Mouse (Mus musculus): ENCODE data around the gene Wiz. TPM values are rescaled to one million over a fixed set of nuclear protein-coding genes. Genes with fewer than 3 reads are reported as not detected.

Gene Wiz
- polyA plus RNA-seq, 1 experiment: 102 TPM

DNA sequence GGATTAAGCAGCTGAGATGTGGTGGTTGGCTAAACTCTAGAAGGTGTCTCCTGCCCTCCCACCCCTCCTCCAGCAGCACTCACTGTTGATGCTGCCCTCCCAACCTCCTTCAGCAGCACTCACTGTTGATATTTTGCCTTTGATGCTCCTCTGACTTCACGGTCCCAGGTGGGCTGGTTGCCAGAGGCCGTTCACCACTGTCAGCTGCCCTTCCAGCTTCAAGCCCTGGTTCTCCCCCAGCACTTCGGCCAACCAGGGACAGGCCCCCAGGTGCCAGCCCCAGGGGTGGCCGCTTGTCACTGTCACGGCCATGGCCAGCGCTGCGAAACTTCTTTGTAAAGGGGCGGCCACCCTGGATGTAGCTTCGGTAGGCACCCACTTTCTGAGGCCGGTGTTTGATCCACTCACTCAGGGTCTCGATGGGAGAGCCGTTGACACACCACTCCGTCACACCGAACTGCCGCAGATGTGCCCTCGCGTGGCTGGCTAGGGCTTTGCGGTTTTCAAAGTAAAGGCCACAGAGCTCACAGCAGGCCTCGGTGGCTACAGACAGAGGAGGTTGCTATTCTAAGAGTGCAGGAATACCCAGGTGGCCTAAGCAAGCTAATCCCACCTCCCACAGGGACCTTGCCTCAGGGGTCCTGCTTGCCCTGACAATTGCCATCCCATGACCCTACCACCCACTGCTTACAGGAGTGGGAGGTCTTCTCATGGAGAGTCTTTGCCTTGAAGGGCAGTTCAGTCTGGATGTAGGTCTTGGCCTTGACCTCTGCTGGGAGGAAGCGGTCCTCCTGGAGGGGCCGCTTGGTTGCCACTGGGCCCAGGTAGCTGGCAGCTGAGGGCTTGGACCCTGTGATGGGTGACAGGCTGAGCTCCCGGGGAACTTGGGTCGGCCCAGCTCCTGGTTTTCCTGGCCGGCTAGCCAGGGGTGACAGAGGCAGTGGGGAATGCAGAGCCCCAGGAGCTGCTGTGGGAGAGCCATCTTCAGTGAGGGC lies 32.2 kb downstream of the Wiz start:
- no peak for DNase-seq (ENCODE audit: low read depth)
- no peak for TF ChIP-seq CTCF (IDR thresholded peaks at IDR 0.05; ENCODE audit: borderline replicate concordance, extremely low read depth, insufficient read depth, insufficient read length)

DNA sequence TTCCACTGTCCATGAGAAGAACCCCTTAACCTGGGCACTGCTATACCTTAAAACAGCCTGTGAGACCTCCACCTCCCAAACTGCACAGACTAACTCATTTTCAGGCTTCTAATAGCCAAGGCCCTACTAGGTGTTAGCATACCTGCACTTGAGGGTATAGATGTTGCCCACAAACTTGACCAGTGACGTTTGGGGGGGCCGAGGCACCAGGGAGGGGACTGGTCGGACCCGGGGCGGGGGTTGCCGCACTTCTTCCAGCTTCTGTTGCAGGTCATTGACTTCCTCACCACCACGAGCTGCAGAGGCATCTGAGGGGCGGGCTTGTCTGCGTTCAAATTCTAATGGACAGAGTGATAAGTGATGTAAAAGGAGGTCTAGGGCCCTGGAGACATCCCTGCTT lies 33.0 kb downstream of the Wiz start:
- TF ChIP-seq POLR2A (IDR thresholded peaks at IDR 0.05; ENCODE audit: borderline replicate concordance, extremely low read depth, insufficient read depth, insufficient read length, poor library complexity, severe bottlenecking) (no peak), CTCF (IDR thresholded peaks at IDR 0.05; ENCODE audit: borderline replicate concordance, extremely low read depth, insufficient read depth, insufficient read length) (no peak)
- DNase-seq (ENCODE audit: low read depth): no peak

GRCm38 (mm10) chr17:32355031-32355430 lies 34.2 kb downstream of the Wiz start:
- TF ChIP-seq CTCF (IDR thresholded peaks at IDR 0.05; ENCODE audit: borderline replicate concordance, extremely low read depth, insufficient read depth, insufficient read length): no peak
- no peak for TF ChIP-seq POLR2A (IDR thresholded peaks at IDR 0.05; ENCODE audit: borderline replicate concordance, extremely low read depth, insufficient read depth, insufficient read length, poor library complexity, severe bottlenecking)
- no peak for DNase-seq (ENCODE audit: low read depth)

GRCm38 (mm10) chr17:32354211-32354610 lies 35.0 kb downstream of the Wiz start:
- TF ChIP-seq POLR2A (IDR thresholded peaks at IDR 0.05; ENCODE audit: borderline replicate concordance, extremely low read depth, insufficient read depth, insufficient read length, poor library complexity, severe bottlenecking) (no peak), CTCF (IDR thresholded peaks at IDR 0.05; ENCODE audit: borderline replicate concordance, extremely low read depth, insufficient read depth, insufficient read length) (no peak)
- DNase-seq (ENCODE audit: low read depth): peak; percentile 59

DNA sequence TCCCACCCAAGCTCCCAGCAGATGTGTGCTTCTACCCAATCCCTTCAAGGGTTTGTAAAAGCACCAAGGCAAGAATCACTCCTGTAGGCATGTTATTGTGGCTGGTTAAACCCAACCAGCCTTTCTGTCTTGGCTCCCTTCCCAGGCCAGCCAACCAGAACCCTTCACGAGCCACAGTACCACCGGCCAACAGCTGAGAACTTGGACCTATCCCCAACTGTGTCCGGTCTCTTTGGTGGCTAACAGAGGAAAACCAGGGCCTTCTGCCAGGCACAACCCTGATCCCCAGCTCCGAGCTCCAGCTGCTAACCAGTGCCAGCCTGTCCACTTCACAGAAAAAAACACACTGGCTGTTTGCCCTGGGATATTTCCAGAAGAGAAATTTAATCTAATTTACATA lies 35.5 kb downstream of the Wiz start:
- TF ChIP-seq POLR2A (IDR thresholded peaks at IDR 0.05; ENCODE audit: borderline replicate concordance, extremely low read depth, insufficient read depth, insufficient read length, poor library complexity, severe bottlenecking) (no peak), CTCF (IDR thresholded peaks at IDR 0.05; ENCODE audit: borderline replicate concordance, extremely low read depth, insufficient read depth, insufficient read length) (no peak)
- peak; percentile 88 for DNase-seq (ENCODE audit: low read depth)

GRCm38 (mm10) chr17:32351726-32352125 lies 37.5 kb downstream of the Wiz start:
- TF ChIP-seq POLR2A (IDR thresholded peaks at IDR 0.05; ENCODE audit: borderline replicate concordance, extremely low read depth, insufficient read depth, insufficient read length, poor library complexity, severe bottlenecking) (no peak), CTCF (IDR thresholded peaks at IDR 0.05; ENCODE audit: borderline replicate concordance, extremely low read depth, insufficient read depth, insufficient read length) (no peak)
- DNase-seq (ENCODE audit: low read depth): no peak

DNA sequence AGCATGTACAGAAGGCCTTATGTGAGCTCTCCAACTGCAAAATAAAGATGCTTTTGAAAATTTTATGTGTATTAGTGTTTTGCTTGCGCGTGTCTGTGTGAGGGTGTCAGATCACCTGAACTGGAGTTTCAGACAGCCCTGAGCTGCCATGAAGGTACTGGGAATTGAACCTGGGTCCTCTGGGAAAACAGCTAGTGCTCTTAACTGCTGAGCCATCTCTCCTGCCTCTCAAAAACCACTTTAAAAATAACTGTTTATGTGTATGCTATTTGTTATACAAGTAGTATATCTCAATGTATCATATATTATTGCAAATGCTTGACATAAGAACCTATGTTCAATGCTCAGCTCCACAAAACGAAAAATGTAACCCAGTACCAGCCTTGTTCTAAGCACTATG lies 38.0 kb downstream of the Wiz start:
- TF ChIP-seq POLR2A (IDR thresholded peaks at IDR 0.05; ENCODE audit: borderline replicate concordance, extremely low read depth, insufficient read depth, insufficient read length, poor library complexity, severe bottlenecking) (no peak), CTCF (IDR thresholded peaks at IDR 0.05; ENCODE audit: borderline replicate concordance, extremely low read depth, insufficient read depth, insufficient read length) (no peak)
- no peak for DNase-seq (ENCODE audit: low read depth)

GRCm38 (mm10) chr17:32350382-32350983 lies 38.8 kb downstream of the Wiz start, which contains the start of gene Akap8l:
Gene Akap8l (minus strand): TSS chr17:32350607.
- peak; percentile 79; the same call in 1 of the 2 replicates for TF ChIP-seq POLR2A (IDR thresholded peaks at IDR 0.05; ENCODE audit: borderline replicate concordance, extremely low read depth, insufficient read depth, insufficient read length, poor library complexity, severe bottlenecking)
- TF ChIP-seq CTCF (IDR thresholded peaks at IDR 0.05; ENCODE audit: borderline replicate concordance, extremely low read depth, insufficient read depth, insufficient read length): no peak
- DNase-seq (ENCODE audit: low read depth): peak; percentile 99

- TF ChIP-seq POLR2A (IDR thresholded peaks at IDR 0.05; ENCODE audit: borderline replicate concordance, extremely low read depth, insufficient read depth, insufficient read length, poor library complexity, severe bottlenecking) (no peak), CTCF (IDR thresholded peaks at IDR 0.05; ENCODE audit: borderline replicate concordance, extremely low read depth, insufficient read depth, insufficient read length) (no peak)
- DNase-seq (ENCODE audit: low read depth): no peak
Measured at GRCm38 (mm10) chr17:32349851-32350381, 39.3 kb downstream of the Wiz start.

- peak; percentile 73 for DNase-seq (ENCODE audit: low read depth)
- TF ChIP-seq POLR2A (IDR thresholded peaks at IDR 0.05; ENCODE audit: borderline replicate concordance, extremely low read depth, insufficient read depth, insufficient read length, poor library complexity, severe bottlenecking): no peak
- peak; percentile 81 for TF ChIP-seq CTCF (IDR thresholded peaks at IDR 0.05; ENCODE audit: borderline replicate concordance, extremely low read depth, insufficient read depth, insufficient read length)
Measured at GRCm38 (mm10) chr17:32349037-32349732, 40.1 kb downstream of the Wiz start.

DNA sequence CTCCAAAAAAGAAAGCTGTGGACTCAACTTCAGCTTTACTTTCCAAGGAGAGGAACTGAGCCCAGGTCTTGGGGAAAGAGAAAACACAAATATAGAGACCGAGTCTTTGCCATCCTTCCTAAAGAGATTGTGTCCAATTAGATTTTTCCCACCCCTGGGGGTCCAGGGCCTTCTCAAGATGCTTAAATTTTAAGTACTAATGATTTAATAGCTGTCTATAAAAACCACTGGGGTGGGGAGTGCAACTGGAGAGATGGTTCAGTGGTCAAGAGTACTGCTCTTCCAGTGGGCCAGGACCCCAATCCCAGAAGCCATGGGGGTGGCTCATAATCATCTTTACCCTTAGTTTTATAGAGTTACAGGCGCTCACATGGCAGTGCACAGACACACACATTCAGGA lies 40.8 kb downstream of the Wiz start:
- DNase-seq (ENCODE audit: low read depth): no peak
- no peak for TF ChIP-seq POLR2A (IDR thresholded peaks at IDR 0.05; ENCODE audit: borderline replicate concordance, extremely low read depth, insufficient read depth, insufficient read length, poor library complexity, severe bottlenecking)
- TF ChIP-seq CTCF (IDR thresholded peaks at IDR 0.05; ENCODE audit: borderline replicate concordance, extremely low read depth, insufficient read depth, insufficient read length): no peak
